7 mouse cellular contexts compared by ENCODE assay signal in the genomic region with DNA sequence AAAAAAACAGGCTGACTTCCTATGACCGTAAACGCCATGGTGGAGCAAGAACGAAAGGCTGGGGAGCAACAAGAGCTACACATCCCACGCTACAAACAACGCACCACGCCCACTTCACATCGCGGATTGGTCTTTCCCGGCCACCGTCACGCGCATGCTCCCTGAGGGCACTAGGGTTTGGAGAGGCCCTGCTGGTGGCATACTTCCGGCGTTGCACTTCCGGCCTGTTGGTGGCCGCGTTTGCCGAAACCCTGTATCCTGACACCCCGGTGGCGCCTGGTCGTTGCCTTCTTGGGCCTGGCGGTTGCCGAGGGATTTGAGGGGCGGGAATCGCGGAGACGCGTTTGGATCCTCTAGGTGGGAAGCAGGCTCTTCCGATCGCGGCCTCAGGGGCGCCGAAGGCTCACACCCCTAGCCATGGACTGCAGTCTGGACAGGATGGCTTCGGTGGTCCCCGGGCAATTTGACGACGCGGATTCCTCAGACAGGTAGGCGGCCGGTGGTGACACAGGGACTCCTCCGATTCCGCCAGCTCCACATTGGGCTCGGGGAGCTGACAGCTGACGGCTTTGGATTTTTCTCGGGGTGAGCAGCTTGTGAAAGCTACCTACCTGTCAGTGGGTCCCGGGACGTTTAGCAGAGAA. TPM values are rescaled to one million over a fixed set of nuclear protein-coding genes. Genes with fewer than 3 reads are reported as not detected.
DNase-seq lines count a peak whose midpoint lies in the region; ATAC-seq lines count a peak whose summit lies in the region.

A gene (minus strand): TSS at position 26 of the 644 bp plus-strand sequence.

- no peaks in the 10 kb centered on the region for H3K4me1 ChIP-seq in intestine, embryonic 15.5 days (replicated peaks)
- H3K4me1 ChIP-seq in midbrain, embryonic 10.5 days, result peaks cover 21% of the 10 kb centered on the region

- peak within 1 kb of the TSS; percentile 71 for H3K27ac ChIP-seq in intestine, embryonic 15.5 days
- peak within 1 kb of the TSS; percentile 88 for H3K27ac ChIP-seq in midbrain, embryonic 10.5 days (replicated peaks)

- peak within 1 kb of the TSS; percentile 78 for H3K4me3 ChIP-seq in intestine, embryonic 15.5 days (replicated peaks)
- peak within 1 kb of the TSS; percentile 95 for H3K4me3 ChIP-seq in midbrain, embryonic 10.5 days

- intact Hi-C loops in gastrocnemius, postnatal 36 days (cut with DNase I), result loop anchor here (5.0 kb wide), 1 partner anchor 580 kb away; no protein-coding TSS in a partner anchor
- intact Hi-C loops in left cerebral cortex, postnatal 25 days (cut with DNase I), result loop anchor here (2.0 to 5.0 kb wide), 3 partner anchors 42 to 600 kb away; a partner anchor contains a TSS

- under 1% methylated on average over 47 of the region's 47 CpGs for WGBS in intestine, embryonic 15.5 days
- WGBS in midbrain, embryonic 10.5 days, result under 1% methylated on average over 47 of the region's 47 CpGs

- no peaks in the 10 kb centered on the region for H3K9me3 ChIP-seq in intestine, embryonic 15.5 days
- H3K9me3 ChIP-seq in midbrain, embryonic 10.5 days (replicated peaks), result no peaks in the 10 kb centered on the region

- ATAC-seq in intestine, embryonic 15.5 days, result peak; percentile 98

- peak; percentile 98 for DNase-seq in adrenal gland, adult 2 months
- peak; percentile 95 for DNase-seq in embryo, embryonic 11.5 days (ENCODE audit: low read depth, low spot score)
- peak; percentile 94 to 95 for DNase-seq in gastrocnemius, postnatal 36 days
- DNase-seq in left cerebral cortex, postnatal 25 days (ENCODE audit: low spot score in 2 of 2), result peak; percentile 97 to 98
- DNase-seq in midbrain, embryonic 10.5 days (ENCODE audit: low spot score), result peak; percentile 97
- peak; percentile 92 for DNase-seq in right cerebral cortex, postnatal 4 days

- H3K9ac ChIP-seq in intestine, embryonic 15.5 days, result peak within 1 kb of the TSS; percentile 84

- peak within 1 kb of the TSS; percentile 69 for H3K4me2 ChIP-seq in intestine, embryonic 15.5 days (replicated peaks)

- peaks cover 13% of the 10 kb centered on the region for H3K36me3 ChIP-seq in intestine, embryonic 15.5 days
- peaks cover 29% of the 10 kb centered on the region for H3K36me3 ChIP-seq in midbrain, embryonic 10.5 days

- H3K27me3 ChIP-seq in intestine, embryonic 15.5 days (replicated peaks), result no peaks in the 10 kb centered on the region
- H3K27me3 ChIP-seq in midbrain, embryonic 10.5 days (ENCODE audit: low read depth, poor library complexity, severe bottlenecking), result no peaks in the 10 kb centered on the region

RNA-seq across cellular contexts. Expression of the gene that starts here (rescaled TPM):
- 1 to 10 TPM; 2.7 to 4.2 TPM for total RNA-seq in adrenal gland, adult 2 months (2021)
- 0.16 and 0.20 TPM in 2 replicates for polyA plus RNA-seq in adrenal gland, adult 2 months (2012; rRNA removed)
- under 1 TPM; 0.61 to 0.84 TPM for total RNA-seq in gastrocnemius, postnatal 36 days (2021)
- 0.62 and 0.89 TPM in 2 replicates for polyA plus RNA-seq in intestine, embryonic 15.5 days (2015; fragmentation: Nextera tagmentation; extraction: Ambion mirVana)
- 1 to 10 TPM; 5.3 to 5.4 TPM for total RNA-seq in left cerebral cortex, postnatal 25 days (2021)
- polyA plus RNA-seq in midbrain, embryonic 10.5 days (2016; fragmentation: Nextera tagmentation; extraction: Ambion mirVana), result 0.63 and 0.97 TPM in 2 replicates

Comparison
In these comparisons a context has a peak if more than half of its experiments do, and no peak if none do; other contexts are left out.
1. Peak in every context shown above with its lines: DNase-seq, ATAC-seq, H3K4me3 ChIP-seq and H3K27ac ChIP-seq.
2. Peak in DNase-seq in gastrocnemius, postnatal 36 days; RNA of the gene not detected or under 1 TPM.
3. Peak in ATAC-seq, H3K4me3 ChIP-seq, H3K27ac ChIP-seq, H3K9ac ChIP-seq and H3K4me2 ChIP-seq in intestine, embryonic 15.5 days; RNA of the gene not detected or under 1 TPM.
4. Peak in DNase-seq, H3K4me3 ChIP-seq and H3K27ac ChIP-seq in midbrain, embryonic 10.5 days; RNA of the gene not detected or under 1 TPM.